Mouse (Mus musculus) erythroblast, adult 5-6 weeks (primary cell): ENCODE data around the gene Gja1. TPM values are rescaled to one million over a fixed set of nuclear protein-coding genes. Genes with fewer than 3 reads are reported as not detected.
"Not testable (repeated sequence)": the region's sequence is repeated elsewhere in the genome, so short reads cannot be mapped to it uniquely, and the experiment has no call there.

Source experiments
- ATAC-seq: replicated peaks from 2 replicates; pipeline ENCODE4 v1.8.0; 2016; ENCODE audit warnings: moderate number of reproducible peaks, mild to moderate bottlenecking, moderate TSS enrichment, inconsistent platforms; ENCODE audit not compliant: poor library complexity, low FRiP score, severe bottlenecking
- total RNA-seq, 2 experiments: library from RNA; stranded (forward) in 1 of 2; stranded (reverse) in 1 of 2; fragments of 150-400 nt in 1 of 2; fragments of 200-764, 138-1000 nt in 1 of 2; gene quantifications; 2 replicates each; pipeline versions ENCODE4 v1.2.3 to v1.2.4; 2015 to 2017; ENCODE audit warnings: low replicate concordance in 2 of 2

Gene Gja1
- total RNA-seq (2015; ENCODE audit: low replicate concordance), result 1.0 and 2.1 TPM in 2 replicates
- total RNA-seq (2017; ENCODE audit: low replicate concordance), result 1.3 and 2.0 TPM in 2 replicates

- ATAC-seq, result peak; percentile 70; the same call in 1 of the 2 replicates
These were observed at the start of gene Gja1 for GRCm38 (mm10) chr10:56377097-56377965. TSS of gene Gja1 (plus strand) at chr10:56377330.

- ATAC-seq, result peak; percentile 74
These were observed 38.2 kb upstream of the Gja1 start for GRCm38 (mm10) chr10:56338851-56339489.

GRCm38 (mm10) chr10:56360472-56360871 lies 16.7 kb upstream of the Gja1 start:
- no peak for ATAC-seq

- ATAC-seq, result no peak
These were observed 8.1 kb upstream of the Gja1 start for GRCm38 (mm10) chr10:56369073-56369472.

DNA sequence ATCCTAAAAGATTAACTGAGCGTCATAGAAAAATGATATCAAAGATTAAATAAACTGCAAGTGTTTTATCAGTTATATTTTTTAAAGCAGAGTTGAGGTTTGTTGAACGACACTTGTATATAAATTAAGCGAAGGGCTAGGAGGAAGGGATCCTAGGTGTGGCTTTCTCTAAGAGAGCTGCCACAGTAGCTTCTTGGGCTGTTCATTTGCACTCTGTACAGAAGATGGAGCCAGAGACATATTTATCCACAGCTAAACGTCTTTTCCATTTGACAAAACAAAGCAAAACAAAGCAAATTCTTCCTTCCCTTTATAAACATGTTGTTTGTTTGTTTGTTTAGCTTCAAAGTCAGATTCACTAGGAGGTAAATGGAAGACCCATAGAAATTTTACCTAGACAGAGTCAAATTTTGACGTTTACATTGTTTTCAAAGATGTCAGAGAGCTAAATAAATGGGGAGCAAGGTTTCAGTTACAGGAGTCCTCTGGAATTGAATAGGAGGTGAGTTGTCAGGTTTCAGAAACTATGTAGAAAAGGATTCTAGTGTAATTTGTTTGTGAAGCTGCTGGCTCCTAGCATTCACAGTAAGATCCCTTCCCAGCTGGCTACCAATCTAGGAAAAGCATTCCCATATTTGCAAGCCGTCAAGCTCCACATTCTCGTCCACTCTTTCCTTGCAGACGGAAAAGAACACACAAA lies 4.0 kb upstream of the Gja1 start:
- no peak for ATAC-seq

DNA sequence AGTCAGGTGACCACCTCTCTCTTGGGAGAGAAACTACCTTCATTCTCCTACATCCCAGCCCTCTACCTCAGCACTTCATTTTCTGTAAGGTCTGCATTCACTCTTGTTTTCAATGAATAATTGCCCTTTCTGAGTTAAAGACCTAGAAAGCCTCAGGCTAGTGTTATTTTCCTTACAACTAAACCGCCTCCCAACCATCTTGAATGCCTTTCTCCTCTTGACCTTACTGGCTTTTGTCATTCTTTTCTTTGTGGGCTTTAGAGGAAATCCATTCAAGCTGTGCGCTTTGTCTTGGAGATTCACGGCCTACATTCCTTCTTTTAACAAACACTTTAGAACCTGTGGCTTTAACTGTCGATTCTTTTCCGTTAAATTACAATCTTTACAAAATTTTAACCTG lies 3.0 kb upstream of the Gja1 start:
- no peak for ATAC-seq

DNA sequence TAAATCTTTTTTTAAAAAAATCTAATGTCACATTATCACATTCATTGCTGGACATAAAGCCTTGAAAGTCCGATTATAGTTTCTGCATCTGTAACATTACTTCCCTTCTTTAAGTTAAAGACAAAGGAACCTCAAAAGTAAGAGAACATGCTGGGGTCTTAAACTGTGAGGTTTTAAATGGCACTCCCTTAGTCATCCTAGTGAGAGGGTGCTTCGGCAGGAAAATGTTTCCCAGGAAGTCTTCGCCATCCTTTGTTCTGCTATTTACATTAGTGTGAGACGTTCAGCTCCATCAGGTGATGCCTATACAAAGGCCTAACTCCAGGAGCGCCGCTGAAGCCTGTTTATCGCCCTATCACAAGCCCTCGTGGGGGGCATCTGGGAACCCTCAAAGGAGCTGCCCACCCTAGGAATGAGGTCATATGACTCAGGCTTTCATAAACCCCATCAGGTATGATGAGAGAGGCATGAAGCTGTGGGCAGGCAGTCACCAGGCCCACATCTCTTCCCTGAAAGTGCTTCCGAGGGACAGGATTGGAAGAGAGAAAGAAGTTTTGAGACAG lies 1.1 kb upstream of the Gja1 start:
- no peak for ATAC-seq

DNA sequence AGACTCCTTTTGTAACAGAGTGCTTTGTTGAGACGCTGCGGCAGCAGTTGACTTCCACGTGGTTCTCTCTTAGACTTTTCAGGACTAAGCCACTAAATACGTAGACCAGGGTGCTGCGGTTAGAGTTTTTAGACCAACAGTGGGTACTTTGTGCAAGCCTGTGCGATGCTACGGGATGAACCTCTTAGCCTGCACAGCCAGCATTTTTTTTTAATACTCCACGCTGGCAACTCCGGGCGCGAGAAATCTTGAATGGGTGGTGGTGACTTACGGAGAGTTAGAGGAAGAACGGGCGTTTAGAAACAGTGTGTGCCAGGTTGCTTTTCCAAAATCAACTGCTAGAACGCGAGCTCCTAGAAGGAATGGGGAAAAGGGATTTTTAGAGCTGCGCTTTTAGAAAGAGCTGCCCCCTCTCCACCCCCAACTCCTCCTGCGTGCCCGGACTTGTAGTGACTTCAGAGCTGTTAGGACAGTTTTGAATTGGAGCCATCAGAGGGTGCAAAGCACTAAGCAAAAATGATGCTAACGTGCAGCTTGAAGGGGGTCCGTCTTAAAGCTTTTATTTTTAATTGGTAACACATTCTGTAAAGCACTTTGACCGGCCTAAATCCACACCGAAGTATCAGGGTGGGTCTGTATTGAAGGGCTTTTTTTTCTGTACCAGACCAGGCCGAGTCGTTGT lies 977 bp downstream of the Gja1 start:
- no peak for ATAC-seq

DNA sequence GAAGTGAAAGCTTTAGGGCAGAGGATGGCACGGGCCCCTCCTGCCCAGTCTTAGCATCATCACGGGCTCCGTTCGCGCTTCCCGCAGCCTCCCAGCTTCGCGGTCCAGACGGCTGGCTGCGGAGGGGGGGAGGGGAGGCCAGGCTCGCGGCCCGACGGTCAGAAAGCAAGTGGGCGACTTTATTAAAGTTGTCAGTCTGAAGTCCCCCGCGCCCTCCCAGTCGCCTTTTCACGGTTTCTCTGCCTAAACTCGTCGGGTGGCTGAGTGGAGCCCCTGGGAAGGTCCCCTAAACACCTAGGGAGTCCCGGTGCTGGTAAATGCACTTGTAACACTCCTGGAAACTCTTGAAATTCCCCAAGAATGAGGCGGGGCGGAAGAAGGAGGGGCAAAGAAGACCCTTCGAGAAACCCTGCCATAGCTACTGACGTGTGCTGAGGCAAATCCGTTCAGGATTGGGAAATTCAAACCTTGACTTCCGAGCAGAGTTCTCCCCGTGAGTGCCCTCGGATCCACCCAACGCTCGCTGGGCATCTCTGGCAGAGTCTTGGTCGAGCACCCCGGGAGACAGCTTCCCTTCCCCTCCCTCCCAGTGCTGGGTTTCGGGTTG lies 1.6 kb downstream of the Gja1 start:
- no peak for ATAC-seq

DNA sequence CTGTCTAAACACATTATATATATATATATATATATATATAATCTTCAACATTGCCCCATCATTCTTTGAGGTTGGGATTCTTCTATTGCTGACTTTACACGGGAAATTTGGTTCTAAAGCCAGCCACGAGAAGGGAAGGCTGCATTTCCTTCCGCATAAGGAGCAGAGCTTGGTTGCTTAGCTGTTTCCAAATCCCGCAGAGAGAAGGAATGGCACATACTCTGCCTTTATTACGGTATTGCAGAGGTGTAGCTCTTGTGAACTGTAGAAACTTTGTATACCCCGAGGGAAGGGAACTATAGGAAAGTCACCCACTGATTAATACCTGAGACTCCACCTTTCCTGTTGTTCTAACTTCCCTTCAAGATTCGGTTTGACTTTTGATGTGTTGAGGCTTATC lies 2.6 kb downstream of the Gja1 start:
- ATAC-seq, result no peak

GRCm38 (mm10) chr10:56385195-56386109 lies 8.3 kb downstream of the Gja1 start:
- no peak for ATAC-seq

DNA sequence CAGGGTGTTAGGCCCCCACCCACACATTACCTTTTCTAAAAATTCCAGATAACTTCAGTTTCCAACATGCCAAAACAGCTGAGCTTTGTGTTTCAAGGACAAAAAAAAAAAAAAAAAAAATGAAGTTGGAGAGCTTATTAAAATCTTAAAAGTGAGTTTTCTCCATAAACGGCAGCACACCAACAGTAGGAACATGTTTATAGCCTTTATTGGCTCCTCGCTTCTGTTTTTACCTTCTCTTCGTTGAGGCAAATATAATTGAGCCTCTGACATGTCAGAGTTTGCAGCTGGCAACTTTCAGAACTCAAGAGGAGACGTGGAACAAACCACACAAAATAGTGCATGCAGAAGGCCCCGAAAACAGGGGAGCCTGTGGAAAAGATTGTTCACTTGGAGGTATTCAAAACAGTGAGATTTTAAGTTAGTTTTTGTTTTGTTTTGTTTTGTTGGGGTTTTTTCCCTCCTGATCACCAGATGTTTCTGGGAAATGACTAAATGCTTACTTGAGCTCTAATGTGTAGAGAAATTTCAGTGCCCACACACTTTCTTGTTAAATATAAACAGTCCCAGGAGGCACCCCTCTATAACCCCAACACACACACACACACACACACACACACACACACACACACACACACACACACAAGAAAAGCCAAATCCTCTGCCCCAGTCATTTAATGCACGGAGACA lies 16.1 kb downstream of the Gja1 start:
- ATAC-seq, result no peak

DNA sequence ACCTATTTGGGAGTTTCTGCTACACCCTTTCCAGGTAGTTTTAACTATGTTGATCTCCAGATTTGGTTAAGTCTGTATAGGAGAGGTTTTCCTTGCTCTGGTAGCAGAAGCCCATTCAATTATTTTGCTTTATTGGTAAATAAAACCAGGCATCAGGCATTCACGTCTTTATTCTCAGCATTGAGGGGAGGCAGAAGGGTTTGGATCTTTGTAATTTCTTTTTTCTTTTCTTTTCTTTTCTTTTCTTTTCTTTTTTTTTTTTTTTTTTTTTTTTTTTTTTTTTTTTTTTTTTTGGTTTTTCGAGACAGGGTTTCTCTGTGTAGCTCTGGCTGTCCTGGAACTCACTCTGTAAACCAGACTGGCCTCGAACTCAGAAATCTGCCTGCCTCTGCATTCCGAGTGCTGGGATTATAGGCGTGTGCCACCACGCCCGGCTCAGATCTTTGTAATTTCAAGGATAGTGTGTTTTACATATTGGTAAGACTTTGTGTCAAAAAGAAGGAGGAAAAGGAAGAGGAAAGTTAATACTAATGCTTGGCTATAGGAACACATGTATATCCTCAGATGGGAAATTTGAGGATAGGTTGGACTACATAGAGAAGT lies 16.8 kb downstream of the Gja1 start:
- not testable (repeated sequence) for ATAC-seq

- no peak for ATAC-seq
These were observed 20.7 kb downstream of the Gja1 start for GRCm38 (mm10) chr10:56397875-56398274.

GRCm38 (mm10) chr10:56398310-56398709 lies 21.2 kb downstream of the Gja1 start:
- ATAC-seq, result no peak

DNA sequence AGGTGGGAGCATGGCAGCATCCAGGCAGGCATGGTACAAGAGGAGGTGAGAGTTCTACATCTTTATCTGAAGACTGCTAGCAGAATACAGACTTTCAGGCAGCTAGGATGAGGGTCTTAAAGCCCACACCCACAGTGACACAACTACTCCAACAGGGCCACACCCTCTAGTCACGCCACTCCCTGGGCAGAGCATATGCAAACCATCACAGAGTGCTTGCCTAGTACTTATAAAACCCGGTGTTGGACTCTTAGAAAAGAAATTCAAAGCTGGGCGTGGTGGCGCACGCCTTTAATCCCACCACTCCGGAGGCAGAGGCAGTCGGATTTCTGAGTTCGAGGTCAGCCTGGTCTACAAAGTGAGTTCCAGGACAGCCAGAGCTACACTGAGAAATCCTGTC lies 24.3 kb downstream of the Gja1 start:
- ATAC-seq, result not testable (repeated sequence)

- no peak for ATAC-seq
These were observed 28.8 kb downstream of the Gja1 start for GRCm38 (mm10) chr10:56405934-56406333.
